Mouse (Mus musculus) gastrocnemius, adult 8-10 months (tissue): Measurements from ENCODE around the gene R3hdm4. TPM values are rescaled to one million over a fixed set of nuclear protein-coding genes. Genes with fewer than 3 reads are reported as not detected.
A peak's percentile ranks its signal among the peaks of the same experiment; 100 is the strongest.

ENCODE experiments used
- DNase-seq, 2 experiments: peaks; one replicate each; pipeline ENCODE4 v3.0.0; 2022; ENCODE audit warnings: low spot score in 2 of 2
- total RNA-seq, 4 experiments: library from RNA; stranded (reverse); gene quantifications; 2 replicates each; pipeline ENCODE4 v1.2.4; 2022

The R3hdm4 gene
- total RNA-seq, 4 experiments from 2014 or later = 124 to 137 (median 129) TPM

DNA sequence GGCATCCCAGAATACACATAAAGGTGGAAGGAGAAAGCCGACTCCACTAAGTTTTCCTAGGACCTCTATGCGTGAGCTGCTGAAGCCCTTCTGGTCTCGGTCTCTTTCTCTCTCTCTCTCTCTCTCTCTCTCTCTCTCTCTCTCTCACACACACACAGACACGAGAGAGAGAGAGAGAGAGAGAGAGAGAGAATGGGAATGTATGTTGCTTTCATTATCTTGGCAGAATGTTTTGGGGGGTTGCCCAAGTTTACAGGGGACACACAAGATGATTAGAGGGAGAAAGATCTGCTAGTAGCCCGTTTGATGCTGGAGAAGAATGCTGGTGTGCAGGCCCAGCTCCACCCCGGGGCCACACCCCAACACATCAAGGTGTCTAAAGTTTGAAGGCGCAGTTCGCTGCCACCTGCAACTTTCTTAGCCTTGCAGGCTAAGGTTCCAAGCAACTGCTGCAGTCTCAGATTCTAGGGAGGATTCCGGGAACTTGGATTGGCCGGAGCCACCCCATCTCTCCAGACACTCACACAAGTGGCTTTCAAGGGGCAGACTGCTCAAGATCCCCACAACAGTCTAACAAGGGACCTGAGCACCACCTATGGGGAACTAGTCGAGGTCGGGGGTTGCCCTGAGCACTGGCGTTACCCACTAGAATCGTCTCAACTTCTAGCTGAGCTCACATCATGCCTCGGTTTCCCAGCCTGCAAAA is 4.9 kb upstream of the R3hdm4 start:
- no peak for DNase-seq

GRCm38 (mm10) chr10:79924998-79925784 is 4.2 kb upstream of the R3hdm4 start:
- DNase-seq = peak; percentile 89 to 90

GRCm38 (mm10) chr10:79921572-79921971 is 564 bp upstream of the R3hdm4 start:
- DNase-seq = no peak

- DNase-seq = no peak
These were observed 735 bp downstream of the R3hdm4 start for GRCm38 (mm10) chr10:79920056-79920890.

GRCm38 (mm10) chr10:79919251-79919849 is 1.7 kb downstream of the R3hdm4 start:
- no peak for DNase-seq

GRCm38 (mm10) chr10:79918231-79919078 is 2.6 kb downstream of the R3hdm4 start:
- no peak for DNase-seq

- DNase-seq = no peak
These were observed 3.4 kb downstream of the R3hdm4 start for GRCm38 (mm10) chr10:79917532-79918100.

GRCm38 (mm10) chr10:79916808-79917531 is 4.0 kb downstream of the R3hdm4 start, which contains the start of gene Kiss1r:
Gene Kiss1r (plus strand): TSS chr10:79916971.
- DNase-seq = peak; percentile 76 to 77

GRCm38 (mm10) chr10:79916081-79916480 is 4.9 kb downstream of the R3hdm4 start:
- DNase-seq = no peak

- no peak for DNase-seq
These were observed 5.9 kb downstream of the R3hdm4 start for GRCm38 (mm10) chr10:79914948-79915596.

DNA sequence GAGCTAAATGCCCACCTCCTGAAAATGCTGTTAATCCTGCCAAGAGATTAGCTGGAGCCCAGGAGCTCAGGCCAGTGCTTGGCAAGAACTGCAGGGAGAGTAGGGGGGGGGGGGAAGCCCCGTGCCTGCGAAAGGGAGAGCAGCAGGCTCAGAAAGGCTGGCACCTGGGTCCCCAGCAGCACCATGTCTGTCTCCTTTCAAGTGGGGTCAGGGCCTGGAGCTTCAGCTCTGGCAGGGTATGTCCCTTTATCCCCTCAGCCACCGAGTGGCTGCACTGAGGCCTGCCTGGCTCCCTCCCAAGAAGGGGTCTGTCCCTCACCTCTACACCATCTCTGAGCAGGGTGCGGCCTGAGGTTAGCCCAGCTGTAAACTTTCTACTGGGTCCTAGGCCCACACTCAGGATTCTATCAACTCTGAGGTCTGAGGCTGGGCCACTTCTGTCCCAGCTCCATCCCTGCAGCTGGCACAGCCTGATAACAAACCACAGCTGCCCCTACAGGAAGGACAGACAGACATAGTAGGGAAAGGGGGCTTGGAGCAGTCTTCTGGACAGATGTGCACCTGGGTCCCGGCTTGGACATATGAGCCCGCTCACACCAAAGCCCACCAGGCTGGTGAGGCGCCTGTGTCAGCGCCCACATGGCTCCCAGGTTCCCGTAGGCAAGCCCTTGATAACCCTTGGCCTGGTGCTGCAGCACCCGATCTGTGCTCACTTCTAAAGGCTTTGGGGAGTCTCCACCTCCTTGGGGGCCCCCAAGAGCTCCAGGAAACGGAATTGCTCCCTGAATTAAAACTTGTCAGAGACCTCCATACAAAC is 6.7 kb downstream of the R3hdm4 start:
- no peak for DNase-seq

GRCm38 (mm10) chr10:79912412-79912811 is 8.6 kb downstream of the R3hdm4 start:
- DNase-seq = no peak

- DNase-seq = no peak
These were observed 10.5 kb downstream of the R3hdm4 start, which contains the start of gene Gm26602 for GRCm38 (mm10) chr10:79910556-79910955. Gene Gm26602 (plus strand): TSS chr10:79910856.

DNA sequence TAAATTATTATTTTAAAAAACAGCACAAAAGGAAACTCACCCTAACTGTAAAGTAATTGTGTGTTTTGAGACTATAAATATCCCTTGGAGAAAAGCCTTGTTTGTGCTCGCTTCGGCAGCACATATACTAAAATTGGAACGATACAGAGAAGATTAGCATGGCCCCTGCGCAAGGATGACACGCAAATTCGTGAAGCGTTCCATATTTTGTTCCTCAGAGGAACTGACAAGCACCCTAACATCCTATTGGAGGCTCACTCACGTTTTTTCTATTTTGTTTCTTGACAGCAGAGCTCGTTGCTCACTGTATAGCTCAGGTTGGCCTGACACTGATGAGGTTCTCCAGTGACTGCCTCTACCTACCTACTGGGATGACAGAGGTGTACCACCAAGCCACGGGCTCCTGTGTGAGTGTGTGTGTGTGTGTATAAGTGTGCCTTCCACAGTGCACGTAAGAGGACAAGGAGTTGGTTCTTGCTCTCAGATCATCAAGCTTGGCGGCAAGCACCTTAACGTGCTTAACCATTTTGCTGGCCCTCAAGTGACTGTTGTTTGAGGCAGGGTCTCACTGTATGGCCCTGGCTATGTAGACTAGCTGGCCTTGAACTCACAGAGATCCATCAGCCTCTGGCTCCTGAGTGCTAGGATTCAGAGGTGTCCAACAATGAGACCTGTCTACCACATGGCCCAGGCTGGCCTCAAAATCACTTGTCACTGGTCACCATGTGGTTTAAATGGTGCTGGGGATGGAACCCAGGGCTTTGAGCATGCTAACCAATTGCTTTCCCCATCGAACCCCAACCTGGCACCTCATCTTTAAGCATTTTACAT is 11.7 kb downstream of the R3hdm4 start:
- DNase-seq = no peak

- DNase-seq = peak; percentile 96 to 97
These were observed 12.6 kb downstream of the R3hdm4 start, which contains the start of gene Med16 for GRCm38 (mm10) chr10:79908167-79909091. Gene Med16 (minus strand): TSS chr10:79908923.

- DNase-seq = no peak
These were observed 13.6 kb downstream of the R3hdm4 start for GRCm38 (mm10) chr10:79907415-79907814.
